8 mouse cellular contexts compared by ENCODE assay signal in genomic region chr3:96065754-96066375, GRCm38 (mm10). TPM values are rescaled to one million over a fixed set of nuclear protein-coding genes. Genes with fewer than 3 reads are reported as not detected.
DNase-seq lines count a peak whose midpoint lies in the region; ATAC-seq and TF ChIP-seq lines count a peak whose summit lies in the region.

No protein-coding gene starts in this region.

- H3K9ac ChIP-seq in midbrain, embryonic 13.5 days (replicated peaks) = no peak overlapping the region
- no peak overlapping the region for H3K9ac ChIP-seq in forebrain, embryonic 16.5 days (replicated peaks; ENCODE audit: low read depth, low read length)

- WGBS in midbrain, embryonic 10.5 days = 39% methylated on average over 20 of the region's 20 CpGs
- WGBS in midbrain, embryonic 13.5 days = 43% methylated on average over 20 of the region's 20 CpGs
- WGBS in forebrain, embryonic 16.5 days = 43% methylated on average over 20 of the region's 20 CpGs
- 40% methylated on average over 20 of the region's 20 CpGs for WGBS in hindbrain, embryonic 10.5 days
- WGBS in lung, adult 2 months = 24% methylated on average over 20 of the region's 20 CpGs

- no peak overlapping the region for H3K4me2 ChIP-seq in midbrain, embryonic 13.5 days (replicated peaks)
- H3K4me2 ChIP-seq in forebrain, embryonic 16.5 days (ENCODE audit: low read length) = no peak overlapping the region

- H3K27me3 ChIP-seq in midbrain, embryonic 10.5 days (ENCODE audit: low read depth, poor library complexity, severe bottlenecking) = no peaks in the 10 kb centered on the region
- H3K27me3 ChIP-seq in midbrain, embryonic 13.5 days = no peaks in the 10 kb centered on the region
- no peaks in the 10 kb centered on the region for H3K27me3 ChIP-seq in forebrain, embryonic 16.5 days (replicated peaks; ENCODE audit: control insufficient read depth, insufficient read depth, low read length)
- no peaks in the 10 kb centered on the region for H3K27me3 ChIP-seq in hindbrain, embryonic 10.5 days (ENCODE audit: insufficient read depth, poor library complexity, severe bottlenecking)

- H3K9me3 ChIP-seq in midbrain, embryonic 10.5 days (replicated peaks) = no peaks in the 10 kb centered on the region
- H3K9me3 ChIP-seq in midbrain, embryonic 13.5 days = no peaks in the 10 kb centered on the region
- no peaks in the 10 kb centered on the region for H3K9me3 ChIP-seq in forebrain, embryonic 16.5 days (ENCODE audit: control insufficient read depth, low read length)
- H3K9me3 ChIP-seq in hindbrain, embryonic 10.5 days = no peaks in the 10 kb centered on the region

- H3K4me3 ChIP-seq in midbrain, embryonic 10.5 days = 0 out of 2 replicates have a peak overlapping the region, but pooled peaks have one; percentile 14
- H3K4me3 ChIP-seq in midbrain, embryonic 13.5 days (replicated peaks) = no peak overlapping the region
- no peak overlapping the region for H3K4me3 ChIP-seq in forebrain, embryonic 16.5 days (replicated peaks; ENCODE audit: low read length)
- H3K4me3 ChIP-seq in hindbrain, embryonic 10.5 days = no peak overlapping the region
- H3K4me3 ChIP-seq in layer of hippocampus, adult 2 months = peak overlapping the region; percentile 56
- peak overlapping the region; percentile 35 for H3K4me3 ChIP-seq in lung, adult 2 months (replicated peaks; ENCODE audit: extremely low read depth, low read depth, low read length)

- H3K27ac ChIP-seq in midbrain, embryonic 10.5 days (replicated peaks) = no peak overlapping the region
- no peak overlapping the region for H3K27ac ChIP-seq in midbrain, embryonic 13.5 days
- H3K27ac ChIP-seq in forebrain, embryonic 16.5 days (ENCODE audit: low read length) = no peak overlapping the region
- no peak overlapping the region for H3K27ac ChIP-seq in hindbrain, embryonic 10.5 days
- peak overlapping the region; percentile 72 for H3K27ac ChIP-seq in layer of hippocampus, adult 2 months

- TF ChIP-seq CTCF in layer of hippocampus, adult 2 months (conservative IDR thresholded peaks at IDR 0.05) = peak; percentile 78
- no peak for TF ChIP-seq CTCF in lung, adult 2 months (IDR thresholded peaks at IDR 0.05; ENCODE audit: insufficient read depth, low read length)

- no peak for ATAC-seq in midbrain, embryonic 13.5 days
- ATAC-seq in cerebellum, adult (ENCODE audit: insufficient number of reproducible peaks, low FRiP score, low TSS enrichment) = peak; percentile 56; the same call in 1 of the 2 replicates
- 0 out of 2 replicates have a peak, but pooled peaks have one; percentile 20 for ATAC-seq in forebrain, embryonic 16.5 days

- TF ChIP-seq POLR2A in lung, adult 2 months (IDR thresholded peaks at IDR 0.05; ENCODE audit: borderline replicate concordance, extremely low read depth, low read depth, low read length) = no peak

- no peaks in the 10 kb centered on the region for H3K36me3 ChIP-seq in midbrain, embryonic 10.5 days
- H3K36me3 ChIP-seq in midbrain, embryonic 13.5 days = no peaks in the 10 kb centered on the region
- no peaks in the 10 kb centered on the region for H3K36me3 ChIP-seq in forebrain, embryonic 16.5 days (ENCODE audit: control insufficient read depth, insufficient read depth)
- no peaks in the 10 kb centered on the region for H3K36me3 ChIP-seq in hindbrain, embryonic 10.5 days

- no peaks in the 10 kb centered on the region for H3K4me1 ChIP-seq in midbrain, embryonic 10.5 days
- H3K4me1 ChIP-seq in midbrain, embryonic 13.5 days (replicated peaks) = no peaks in the 10 kb centered on the region
- no peaks in the 10 kb centered on the region for H3K4me1 ChIP-seq in forebrain, embryonic 16.5 days (replicated peaks; ENCODE audit: control insufficient read depth, insufficient read depth, low read length)
- no peaks in the 10 kb centered on the region for H3K4me1 ChIP-seq in hindbrain, embryonic 10.5 days (replicated peaks)
- peaks cover 4% of the 10 kb centered on the region for H3K4me1 ChIP-seq in lung, adult 2 months (ENCODE audit: control insufficient read depth, insufficient read depth, low read length)

- peak; percentile 31 for DNase-seq in midbrain, embryonic 10.5 days (ENCODE audit: low spot score)
- DNase-seq in hindbrain, embryonic 10.5 days (ENCODE audit: low spot score) = peak; percentile 33
- peak; percentile 78 to 85 for DNase-seq in layer of hippocampus, adult 2 months (ENCODE audit: low spot score in 2 of 2)
- DNase-seq in lung, adult 2 months = peak; percentile 24
- peak; percentile 47 for DNase-seq in right cerebral cortex, postnatal 25 days

RNA-seq across cellular contexts. Expression of gene Vps45, which starts 7.6 kb away (rescaled TPM):
- 28.6 and 33.3 TPM in 2 replicates for polyA plus RNA-seq in midbrain, embryonic 10.5 days (2016; fragmentation: Nextera tagmentation; extraction: Ambion mirVana)
- 63.7 and 67.4 TPM in 2 replicates for polyA plus RNA-seq in midbrain, embryonic 13.5 days (2015; fragmentation: Nextera tagmentation; extraction: Ambion mirVana)
- polyA plus RNA-seq in forebrain, embryonic 16.5 days (2015; fragmentation: Nextera tagmentation; extraction: Ambion mirVana) = 55.3 and 57.4 TPM in 2 replicates
- 30.4 and 32.4 TPM in 2 replicates for polyA plus RNA-seq in hindbrain, embryonic 10.5 days (2016; fragmentation: Nextera tagmentation; extraction: Ambion mirVana)
- 10 to 100 TPM; 45.5 to 48.3 TPM for total RNA-seq in layer of hippocampus, adult 2 months (2021)
- 3.6 and 4.7 TPM in 2 replicates for polyA plus RNA-seq in lung, adult 2 months (2012; rRNA removed)

RNA-seq across cellular contexts. Expression of gene Otud7b, which starts 38.5 kb away (rescaled TPM):
- polyA plus RNA-seq in midbrain, embryonic 10.5 days (2016; fragmentation: Nextera tagmentation; extraction: Ambion mirVana) = 16.5 and 18.9 TPM in 2 replicates
- polyA plus RNA-seq in midbrain, embryonic 13.5 days (2015; fragmentation: Nextera tagmentation; extraction: Ambion mirVana) = 10.2 and 11.4 TPM in 2 replicates
- polyA plus RNA-seq in forebrain, embryonic 16.5 days (2015; fragmentation: Nextera tagmentation; extraction: Ambion mirVana) = 8.8 and 9.3 TPM in 2 replicates
- polyA plus RNA-seq in hindbrain, embryonic 10.5 days (2016; fragmentation: Nextera tagmentation; extraction: Ambion mirVana) = 12.8 and 19.2 TPM in 2 replicates
- total RNA-seq in layer of hippocampus, adult 2 months (2021) = 10 to 100 TPM; 30.1 to 33.4 TPM
- 25.6 and 38.7 TPM in 2 replicates for polyA plus RNA-seq in lung, adult 2 months (2012; rRNA removed)

Comparison
In these comparisons a context has a peak if more than half of its experiments do, and no peak if none do; other contexts are left out.
1. H3K4me3 ChIP-seq: peak in midbrain, embryonic 10.5 days (single experiment), layer of hippocampus, adult 2 months (single experiment) and lung, adult 2 months (single experiment); none in midbrain, embryonic 13.5 days (single experiment), forebrain, embryonic 16.5 days (single experiment) and hindbrain, embryonic 10.5 days (single experiment).
2. DNase-seq: peak in every context shown above with its lines; median percentile 82 in layer of hippocampus, adult 2 months; 47 in right cerebral cortex, postnatal 25 days; 33 in hindbrain, embryonic 10.5 days; 31 in midbrain, embryonic 10.5 days; 24 in lung, adult 2 months.